Mouse (Mus musculus): ENCODE measurements around the gene Fmnl3.

Gene Fmnl3

GRCm38 (mm10) chr15:99343414-99344147 lies 26.7 kb downstream of the Fmnl3 start:
- DNase-seq (ENCODE audit: low read depth, low spot score) = peak; percentile 80

GRCm38 (mm10) chr15:99342194-99342981 lies 27.9 kb downstream of the Fmnl3 start:
- no peak for DNase-seq (ENCODE audit: low read depth, low spot score)

GRCm38 (mm10) chr15:99341102-99341501 lies 29.2 kb downstream of the Fmnl3 start:
- no peak for DNase-seq (ENCODE audit: low read depth, low spot score)

GRCm38 (mm10) chr15:99339669-99340068 lies 30.6 kb downstream of the Fmnl3 start:
- DNase-seq (ENCODE audit: low read depth, low spot score) = no peak

GRCm38 (mm10) chr15:99338916-99339315 lies 31.4 kb downstream of the Fmnl3 start:
- DNase-seq (ENCODE audit: low read depth, low spot score) = no peak

GRCm38 (mm10) chr15:99335801-99336320 lies 34.4 kb downstream of the Fmnl3 start:
- DNase-seq (ENCODE audit: low read depth, low spot score) = no peak

- peak; percentile 84 for DNase-seq (ENCODE audit: low read depth, low spot score)
Observed at GRCm38 (mm10) chr15:99334500-99334899, 35.8 kb downstream of the Fmnl3 start.

GRCm38 (mm10) chr15:99333676-99334065 lies 36.6 kb downstream of the Fmnl3 start:
- peak; percentile 69 for DNase-seq (ENCODE audit: low read depth, low spot score)

GRCm38 (mm10) chr15:99332921-99333675 lies 37.2 kb downstream of the Fmnl3 start:
- peak; percentile 97 for DNase-seq (ENCODE audit: low read depth, low spot score)

GRCm38 (mm10) chr15:99332111-99332510 lies 38.2 kb downstream of the Fmnl3 start:
- no peak for DNase-seq (ENCODE audit: low read depth, low spot score)

GRCm38 (mm10) chr15:99331341-99331740 lies 38.9 kb downstream of the Fmnl3 start:
- DNase-seq (ENCODE audit: low read depth, low spot score) = no peak

- no peak for DNase-seq (ENCODE audit: low read depth, low spot score)
Observed at GRCm38 (mm10) chr15:99330324-99330723, 40.0 kb downstream of the Fmnl3 start.

- no peak for DNase-seq (ENCODE audit: low read depth, low spot score)
Observed at GRCm38 (mm10) chr15:99328011-99328410, 42.3 kb downstream of the Fmnl3 start.

- peak; percentile 77 for DNase-seq (ENCODE audit: low read depth, low spot score)
Observed at GRCm38 (mm10) chr15:99326959-99327358, 43.3 kb downstream of the Fmnl3 start.

- no peak for DNase-seq (ENCODE audit: low read depth, low spot score)
Observed at GRCm38 (mm10) chr15:99326407-99326806, 43.9 kb downstream of the Fmnl3 start.

GRCm38 (mm10) chr15:99325598-99325997 lies 44.7 kb downstream of the Fmnl3 start:
- DNase-seq (ENCODE audit: low read depth, low spot score) = no peak

GRCm38 (mm10) chr15:99324151-99324550 lies 46.1 kb downstream of the Fmnl3 start:
- DNase-seq (ENCODE audit: low read depth, low spot score) = no peak

GRCm38 (mm10) chr15:99320978-99321377 lies 49.3 kb downstream of the Fmnl3 start:
- no peak for DNase-seq (ENCODE audit: low read depth, low spot score)

GRCm38 (mm10) chr15:99320168-99320674 lies 50.1 kb downstream of the Fmnl3 start:
- no peak for DNase-seq (ENCODE audit: low read depth, low spot score)

GRCm38 (mm10) chr15:99319411-99319871 lies 50.8 kb downstream of the Fmnl3 start:
- no peak for DNase-seq (ENCODE audit: low read depth, low spot score)

GRCm38 (mm10) chr15:99318861-99319410 lies 51.3 kb downstream of the Fmnl3 start:
- no peak for DNase-seq (ENCODE audit: low read depth, low spot score)

Data from 3T3-L1 (cell line).